20 mouse cellular contexts compared by ENCODE assay signal in genomic region chr19:48343442-48343841, GRCm38 (mm10).
DNase-seq lines count a peak whose midpoint lies in the region; ATAC-seq and TF ChIP-seq lines count a peak whose summit lies in the region.
"Had no signal": no experiment of that assay in that cellular context is flagged by ENCODE, and none has a peak within 500 bp of the region (broad histone marks: within the 10 kb centered on the region; RNA-seq: fewer than 3 reads in every experiment).

No protein-coding gene starts in this region.

- no peak overlapping the region for H3K9ac ChIP-seq in midbrain, embryonic 11.5 days (ENCODE audit: low read length)
- no peak overlapping the region for H3K9ac ChIP-seq in embryonic facial prominence, embryonic 15.5 days
- H3K9ac ChIP-seq in forebrain, postnatal 0 days = no peak overlapping the region
- H3K9ac ChIP-seq: heart, embryonic 15.5 days; limb, embryonic 12.5 days; liver, postnatal 0 days had no signal

- H3K36me3 ChIP-seq in midbrain, embryonic 11.5 days (ENCODE audit: control insufficient read depth, insufficient read depth, low read length) = no peaks in the 10 kb centered on the region
- H3K36me3 ChIP-seq in midbrain, embryonic 10.5 days = no peaks in the 10 kb centered on the region
- no peaks in the 10 kb centered on the region for H3K36me3 ChIP-seq in embryonic facial prominence, embryonic 15.5 days
- no peaks in the 10 kb centered on the region for H3K36me3 ChIP-seq in forebrain, postnatal 0 days (ENCODE audit: insufficient read depth)
- H3K36me3 ChIP-seq: heart, embryonic 15.5 days; limb, embryonic 12.5 days had no signal

- no peak overlapping the region for H3K4me2 ChIP-seq in midbrain, embryonic 11.5 days
- no peak overlapping the region for H3K4me2 ChIP-seq in embryonic facial prominence, embryonic 15.5 days (replicated peaks)
- H3K4me2 ChIP-seq in forebrain, postnatal 0 days (ENCODE audit: low read depth) = no peak overlapping the region
- H3K4me2 ChIP-seq: heart, embryonic 15.5 days; limb, embryonic 12.5 days; liver, embryonic 11.5 days had no signal

- peaks cover 4% of the 10 kb centered on the region; the same call in 1 of the 2 replicates for H3K4me1 ChIP-seq in midbrain, embryonic 11.5 days (ENCODE audit: control insufficient read depth, insufficient read depth, low read length)
- peaks cover 34% of the 10 kb centered on the region for H3K4me1 ChIP-seq in midbrain, embryonic 10.5 days
- peaks cover 17% of the 10 kb centered on the region for H3K4me1 ChIP-seq in embryonic facial prominence, embryonic 15.5 days
- no peaks in the 10 kb centered on the region for H3K4me1 ChIP-seq in forebrain, postnatal 0 days (ENCODE audit: insufficient read depth)
- H3K4me1 ChIP-seq: heart, embryonic 15.5 days had no signal

- peak; percentile 16 for DNase-seq in embryo, embryonic 10.5 days (ENCODE audit: low spot score)
- DNase-seq in embryo, embryonic 9.5 days (ENCODE audit: extremely low spot score) = no peak
- DNase-seq in midbrain, embryonic 11.5 days (ENCODE audit: low spot score, missing footprints) = no peak
- DNase-seq in midbrain, embryonic 10.5 days (ENCODE audit: low spot score) = no peak
- no peak for DNase-seq in forebrain, postnatal 0 days
- DNase-seq: adrenal gland, postnatal 14 days; cerebellum, adult 8-10 months; cerebellum, postnatal 36 days; gastrocnemius, adult 2 months; heart, postnatal 36 days; kidney, adult 11 months; liver, postnatal 0 days; lung, postnatal 10 days; thymus, postnatal 36 days had no signal

- no peaks in the 10 kb centered on the region for H3K27me3 ChIP-seq in midbrain, embryonic 11.5 days (ENCODE audit: control insufficient read depth, insufficient read depth, low read length)
- H3K27me3 ChIP-seq in midbrain, embryonic 10.5 days (ENCODE audit: low read depth, poor library complexity, severe bottlenecking) = 0 out of 2 replicates have a peak, but pooled peaks cover 6% of the 10 kb centered on the region
- H3K27me3 ChIP-seq in embryonic facial prominence, embryonic 15.5 days = no peaks in the 10 kb centered on the region
- no peaks in the 10 kb centered on the region for H3K27me3 ChIP-seq in forebrain, postnatal 0 days (ENCODE audit: insufficient read depth, low read length)
- H3K27me3 ChIP-seq: heart, embryonic 15.5 days; limb, embryonic 12.5 days had no signal

- ATAC-seq in midbrain, embryonic 11.5 days (ENCODE audit: low FRiP score) = peak; percentile 44; the same call in 1 of the 2 replicates
- 0 out of 2 replicates have a peak, but pooled peaks have one; percentile 27 for ATAC-seq in embryonic facial prominence, embryonic 15.5 days (ENCODE audit: insufficient number of reproducible peaks, low FRiP score, low TSS enrichment, low read depth)
- peak; percentile 38; the same call in 1 of the 2 replicates for ATAC-seq in forebrain, postnatal 0 days
- no peak for ATAC-seq in granulocyte monocyte progenitor cell, adult 5-6 weeks (replicated peaks; ENCODE audit: poor library complexity, severe bottlenecking)
- ATAC-seq: liver, postnatal 0 days had no signal

- 21% methylated on average over 7 of the region's 7 CpGs for WGBS in midbrain, embryonic 11.5 days
- WGBS in midbrain, embryonic 10.5 days = 38% methylated on average over 7 of the region's 7 CpGs
- WGBS in embryonic facial prominence, embryonic 15.5 days = 11% methylated on average over 7 of the region's 7 CpGs
- WGBS in forebrain, postnatal 0 days = 50% methylated on average over 7 of the region's 7 CpGs

- TF ChIP-seq CTCF in forebrain, postnatal 0 days (IDR thresholded peaks at IDR 0.05; ENCODE audit: low read depth) = no peak

- H3K9me3 ChIP-seq in midbrain, embryonic 11.5 days (ENCODE audit: control insufficient read depth, low read length) = no peaks in the 10 kb centered on the region
- H3K9me3 ChIP-seq in midbrain, embryonic 10.5 days (replicated peaks) = no peaks in the 10 kb centered on the region
- H3K9me3 ChIP-seq in embryonic facial prominence, embryonic 15.5 days (replicated peaks) = no peaks in the 10 kb centered on the region
- H3K9me3 ChIP-seq in forebrain, postnatal 0 days (ENCODE audit: low read length) = no peaks in the 10 kb centered on the region
- H3K9me3 ChIP-seq: heart, embryonic 15.5 days; limb, embryonic 12.5 days had no signal

- no peak overlapping the region for H3K4me3 ChIP-seq in midbrain, embryonic 11.5 days (ENCODE audit: low read depth, low read length)
- no peak overlapping the region for H3K4me3 ChIP-seq in midbrain, embryonic 10.5 days
- no peak overlapping the region for H3K4me3 ChIP-seq in embryonic facial prominence, embryonic 15.5 days (replicated peaks)
- no peak overlapping the region for H3K4me3 ChIP-seq in forebrain, postnatal 0 days (ENCODE audit: low read depth, low read length)
- H3K4me3 ChIP-seq: erythroblast, embryonic 14.5 days; gastrocnemius, adult 2 months; heart, embryonic 15.5 days; limb, embryonic 12.5 days had no signal

- H3K27ac ChIP-seq in midbrain, embryonic 11.5 days (ENCODE audit: low read depth, low read length) = no peak overlapping the region
- H3K27ac ChIP-seq in midbrain, embryonic 10.5 days (replicated peaks) = no peak overlapping the region
- no peak overlapping the region for H3K27ac ChIP-seq in embryonic facial prominence, embryonic 15.5 days (replicated peaks)
- no peak overlapping the region for H3K27ac ChIP-seq in forebrain, postnatal 0 days (ENCODE audit: low read depth, low read length)
- H3K27ac ChIP-seq: gastrocnemius, adult 2 months; heart, embryonic 15.5 days; limb, embryonic 12.5 days had no signal
